Comparison of ENCODE assay signal across 22 mouse cellular contexts in genomic region chr17:26206392-26206791, GRCm38 (mm10). TPM values are rescaled to one million over a fixed set of nuclear protein-coding genes. Genes with fewer than 3 reads are reported as not detected.
DNase-seq lines count a peak whose midpoint lies in the region; ATAC-seq and TF ChIP-seq lines count a peak whose summit lies in the region.
"Had no signal": no experiment of that assay in that cellular context is flagged by ENCODE, and none has a peak within 500 bp of the region (broad histone marks: within the 10 kb centered on the region; RNA-seq: fewer than 3 reads in every experiment).

No protein-coding gene starts in this region.

- no peak for TF ChIP-seq POLR2A in myocyte (IDR thresholded peaks at IDR 0.05; ENCODE audit: insufficient read length, low read depth)

- H3K4me3 ChIP-seq in myocyte, result no peak overlapping the region
- H3K4me3 ChIP-seq in forebrain, embryonic 11.5 days (ENCODE audit: low read depth, low read length), result no peak overlapping the region
- H3K4me3 ChIP-seq: embryonic facial prominence, embryonic 13.5 days; forebrain, embryonic 13.5 days; heart, adult 2 months; heart, embryonic 15.5 days; hindbrain, embryonic 13.5 days had no signal

- no peaks in the 10 kb centered on the region for H3K27me3 ChIP-seq in myocyte (ENCODE audit: control insufficient read depth, insufficient read depth, insufficient read length)
- peaks cover 28% of the 10 kb centered on the region for H3K27me3 ChIP-seq in forebrain, embryonic 11.5 days (ENCODE audit: control insufficient read depth, insufficient read depth, low read length)

- WGBS in forebrain, embryonic 11.5 days, result 44% methylated on average over 1 of the region's 1 CpGs

- no peak for ATAC-seq in forebrain, embryonic 11.5 days (replicated peaks; ENCODE audit: low FRiP score)
- ATAC-seq: forebrain, embryonic 13.5 days; forebrain, postnatal 0 days; hindbrain, postnatal 0 days had no signal

- H3K9ac ChIP-seq in forebrain, embryonic 11.5 days (ENCODE audit: low read length), result no peak overlapping the region
- H3K9ac ChIP-seq: embryonic facial prominence, embryonic 13.5 days; forebrain, embryonic 13.5 days; forebrain, postnatal 0 days; heart, embryonic 15.5 days; hindbrain, embryonic 13.5 days had no signal

- H3K4me1 ChIP-seq in forebrain, embryonic 11.5 days (replicated peaks; ENCODE audit: control insufficient read depth, insufficient read depth, low read length), result peaks cover 11% of the 10 kb centered on the region; the same call in 1 of the 2 replicates

- no peaks in the 10 kb centered on the region for H3K9me3 ChIP-seq in forebrain, embryonic 11.5 days (ENCODE audit: control insufficient read depth, low read length)
- H3K9me3 ChIP-seq: embryonic facial prominence, embryonic 13.5 days; forebrain, embryonic 13.5 days; heart, embryonic 15.5 days; hindbrain, embryonic 13.5 days had no signal

- DNase-seq in ovary, adult 18-20 months (ENCODE audit: low spot score), result peak; percentile 59
- DNase-seq in ovary, postnatal 14 days (ENCODE audit: low spot score), result no peak
- DNase-seq in ES-CJ7 (ENCODE audit: low read depth, low spot score) (peak; percentile 55), ZHBTc4 (ENCODE audit: low read depth, low spot score) (peak; percentile 35)
- DNase-seq in forebrain, embryonic 11.5 days (ENCODE audit: low spot score), result no peak
- no peak for DNase-seq in thymus, adult 18-20 months
- no peak for DNase-seq in urinary bladder, postnatal 14 days (ENCODE audit: low spot score)
- DNase-seq: B cell, adult 2 months; cerebellum, adult 18-20 months; cerebellum, adult 9-11 months; cerebellum, postnatal 36 days; forebrain, postnatal 0 days; gastrocnemius, postnatal 14 days; heart, adult 2 months; heart, postnatal 14 days had no signal

- H3ac ChIP-seq in myocyte (ENCODE audit: control insufficient read depth, insufficient read length), result no peak overlapping the region

- H3K36me3 ChIP-seq in myocyte (ENCODE audit: control insufficient read depth, insufficient read depth), result no peaks in the 10 kb centered on the region
- H3K36me3 ChIP-seq in forebrain, embryonic 11.5 days (ENCODE audit: control insufficient read depth, insufficient read depth, low read length), result no peaks in the 10 kb centered on the region
- H3K36me3 ChIP-seq: embryonic facial prominence, embryonic 13.5 days; heart, embryonic 15.5 days; hindbrain, embryonic 13.5 days had no signal

- no peak overlapping the region for H3K4me2 ChIP-seq in myocyte (ENCODE audit: low read depth)
- H3K4me2 ChIP-seq in forebrain, embryonic 11.5 days (ENCODE audit: low read depth, low read length, severe bottlenecking), result no peak overlapping the region
- H3K4me2 ChIP-seq: embryonic facial prominence, embryonic 13.5 days; forebrain, embryonic 13.5 days; heart, embryonic 11.5 days; heart, embryonic 15.5 days; hindbrain, embryonic 13.5 days had no signal

- H3K79me2 ChIP-seq in myocyte (ENCODE audit: control insufficient read depth, insufficient read depth), result no peaks in the 10 kb centered on the region

- no peak overlapping the region for H3K27ac ChIP-seq in forebrain, embryonic 11.5 days (ENCODE audit: low read depth, low read length)
- H3K27ac ChIP-seq: embryonic facial prominence, embryonic 13.5 days; forebrain, embryonic 13.5 days; heart, adult 2 months; heart, embryonic 15.5 days; hindbrain, embryonic 13.5 days; hindbrain, postnatal 0 days had no signal

TF ChIP-seq in myocyte, 11 proteins besides CTCF, POLR2A, EP300 and RAD21:
- TF ChIP-seq USF1 (IDR thresholded peaks at IDR 0.05; ENCODE audit: low read depth) (no peak), MYOD1 (IDR thresholded peaks at IDR 0.05; ENCODE audit: control insufficient read depth in 1 of 3, insufficient read length in 2 of 3, low read depth in 2 of 3) (peak; percentile 84 to 90 (median 85)), CEBPB (IDR thresholded peaks at IDR 0.05; ENCODE audit: insufficient read depth, poor library complexity, severe bottlenecking) (peak; percentile 47; the same call in 1 of the 2 replicates)

RNA-seq across cellular contexts. Expression of gene Arhgdig, which starts 1.2 kb away (rescaled TPM):
- polyA plus RNA-seq in myocyte (2012; fragmentation: generic; extraction: Trizol), result 12.6 TPM
- polyA plus RNA-seq in forebrain, embryonic 11.5 days (2014; fragmentation: Nextera tagmentation; extraction: Ambion mirVana), result 4.7 and 7.4 TPM in 2 replicates

RNA-seq across cellular contexts. Expression of gene Rgs11, which starts 3.6 kb away (rescaled TPM):
- polyA plus RNA-seq in myocyte (2012; fragmentation: generic; extraction: Trizol), result 0.62 TPM
- polyA plus RNA-seq in forebrain, embryonic 11.5 days (2014; fragmentation: Nextera tagmentation; extraction: Ambion mirVana), result 0.96 and 2.5 TPM in 2 replicates

RNA-seq across cellular contexts. Expression of gene Pdia2, which starts 7.5 kb away (rescaled TPM):
- polyA plus RNA-seq in myocyte (2012; fragmentation: generic; extraction: Trizol), result 0.05 TPM
- polyA plus RNA-seq in forebrain, embryonic 11.5 days (2014; fragmentation: Nextera tagmentation; extraction: Ambion mirVana), result 0.52 and 0.68 TPM in 2 replicates
- polyA plus RNA-seq: forebrain, embryonic 13.5 days; forebrain, postnatal 0 days; heart, adult 2 months had no signal

RNA-seq across cellular contexts. Expression of gene Fam234a, which starts 37.6 kb away (rescaled TPM):
- polyA plus RNA-seq in myocyte (2012; fragmentation: generic; extraction: Trizol), result 65.4 TPM
- 21.3 and 24.1 TPM in 2 replicates for polyA plus RNA-seq in forebrain, embryonic 11.5 days (2014; fragmentation: Nextera tagmentation; extraction: Ambion mirVana)

RNA-seq across cellular contexts. Expression of gene Luc7l, which starts 46.3 kb away (rescaled TPM):
- polyA plus RNA-seq in myocyte (2012; fragmentation: generic; extraction: Trizol), result 25.1 TPM
- 134 and 151 TPM in 2 replicates for polyA plus RNA-seq in forebrain, embryonic 11.5 days (2014; fragmentation: Nextera tagmentation; extraction: Ambion mirVana)

Comparison
In these comparisons a context has a peak if more than half of its experiments do, and no peak if none do; other contexts are left out.
1. DNase-seq: peak in ovary, adult 18-20 months (single experiment), ES-CJ7 (single experiment) and ZHBTc4 (single experiment); none in ovary, postnatal 14 days (single experiment), forebrain, embryonic 11.5 days (single experiment), thymus, adult 18-20 months (0 of 2) and urinary bladder, postnatal 14 days (single experiment).